Mouse (Mus musculus): ENCODE measurements around the gene Slco3a1.

- TF ChIP-seq CTCF (conservative IDR thresholded peaks at IDR 0.05; ENCODE audit: low read length) (no peak), NANOG (IDR thresholded peaks at IDR 0.05; ENCODE audit: borderline replicate concordance, low read length) (no peak), POU5F1 (IDR thresholded peaks at IDR 0.05; ENCODE audit: borderline replicate concordance, low read length) (no peak)
Measured at GRCm38 (mm10) chr7:74541958-74542357, 12.6 kb downstream of the Slco3a1 start.

All from E14TG2a.4 (cell line).